Mouse (Mus musculus) thymus, postnatal 4 days (tissue): ENCODE measurements around the gene Lysmd2.
"Not testable (repeated sequence)": the region's sequence is repeated elsewhere in the genome, so short reads cannot be mapped to it uniquely, and the experiment has no call there.

Experiments
- DNase-seq: peaks from one replicate; pipeline ENCODE4 v3.0.0; 2021

The Lysmd2 gene

DNA sequence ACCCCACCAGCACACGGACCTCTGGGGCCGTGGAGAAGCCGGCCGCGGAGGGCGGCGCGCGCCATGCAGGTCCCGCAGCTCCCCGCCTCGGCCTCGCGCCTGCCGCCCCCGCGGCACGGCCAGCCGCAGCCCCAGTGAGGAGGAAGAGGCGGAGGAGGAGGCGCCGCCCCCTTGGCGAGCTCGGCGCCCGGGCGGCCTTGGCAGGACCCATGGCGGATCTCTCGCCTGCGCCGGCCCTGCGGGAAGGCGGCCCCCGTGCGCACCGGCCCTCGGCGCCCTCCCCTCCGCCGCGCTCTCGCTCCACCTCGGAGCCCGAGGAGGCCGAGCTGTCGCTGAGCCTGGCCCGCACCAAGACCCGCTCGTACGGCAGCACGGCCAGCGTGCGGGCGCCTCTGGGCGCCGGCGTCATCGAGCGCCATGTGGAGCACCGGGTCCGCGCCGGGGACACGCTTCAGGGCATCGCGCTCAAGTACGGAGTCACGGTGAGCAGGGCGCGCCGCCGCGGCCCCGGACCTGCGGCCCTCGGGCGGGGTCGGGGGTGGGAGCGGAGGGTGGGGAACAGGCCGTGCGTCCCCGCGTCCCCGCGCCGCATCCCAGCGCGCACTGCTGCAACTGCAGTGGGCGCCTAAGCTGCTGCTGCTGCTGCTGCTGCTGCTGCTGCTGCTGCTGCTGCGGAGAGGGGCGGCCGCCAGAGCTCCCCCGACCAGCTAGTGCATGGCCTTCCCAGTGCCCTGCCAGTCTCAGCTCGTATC lies at the start of gene Lysmd2:
TSS of gene Lysmd2 (plus strand) at position 186 of the 752 bp plus-strand sequence.
- DNase-seq = peak; percentile 68

DNA sequence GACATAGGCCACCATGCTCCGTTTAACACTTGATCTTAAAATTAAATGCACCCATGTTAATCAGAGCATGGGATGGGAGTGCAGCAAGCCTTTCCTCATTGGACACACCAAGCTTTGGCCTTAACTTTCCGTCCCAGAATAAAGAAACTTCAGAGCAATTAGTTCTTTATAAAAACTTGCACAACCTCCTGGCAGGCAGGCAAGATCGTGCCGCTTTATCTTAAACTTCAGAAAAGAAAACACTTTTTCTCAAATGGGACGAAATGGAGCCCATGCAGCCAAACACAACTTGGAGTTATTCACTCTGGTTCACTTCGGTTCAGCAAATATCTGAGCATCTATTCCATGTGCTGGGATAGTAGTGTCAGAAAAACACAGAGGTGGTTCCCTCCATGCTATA lies 46.2 kb upstream of the Lysmd2 start:
- no peak for DNase-seq

DNA sequence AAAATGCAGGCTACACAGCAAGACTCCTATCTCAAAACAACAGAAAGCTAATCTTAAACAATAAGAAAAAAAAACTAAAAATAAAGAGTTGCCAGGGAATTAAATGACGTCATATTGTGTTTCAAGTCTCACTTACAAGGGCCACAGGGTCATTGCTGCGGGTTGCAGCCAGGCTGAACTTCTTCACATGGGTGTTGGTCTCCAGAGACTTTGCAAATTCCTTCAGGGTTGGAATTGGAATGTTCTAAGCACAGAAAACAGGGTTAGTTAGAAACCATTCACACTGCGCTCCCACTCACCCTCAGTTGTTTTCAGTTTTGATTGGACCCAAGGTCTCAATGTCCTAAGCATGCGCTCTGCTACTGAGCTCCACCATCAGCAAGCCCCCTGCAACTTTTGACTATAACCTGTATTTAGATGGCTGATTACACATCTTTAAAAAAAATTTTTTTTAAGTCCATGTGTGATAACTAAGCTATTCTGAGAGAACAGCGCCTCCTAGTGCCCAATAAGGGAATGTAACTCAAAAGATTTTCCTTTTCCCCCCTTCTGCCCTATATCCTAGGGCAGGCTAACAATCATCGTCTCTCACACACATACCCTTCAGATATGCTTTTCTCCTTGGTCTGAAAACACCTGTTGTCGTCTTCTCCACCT lies 43.7 kb upstream of the Lysmd2 start:
- no peak for DNase-seq

DNA sequence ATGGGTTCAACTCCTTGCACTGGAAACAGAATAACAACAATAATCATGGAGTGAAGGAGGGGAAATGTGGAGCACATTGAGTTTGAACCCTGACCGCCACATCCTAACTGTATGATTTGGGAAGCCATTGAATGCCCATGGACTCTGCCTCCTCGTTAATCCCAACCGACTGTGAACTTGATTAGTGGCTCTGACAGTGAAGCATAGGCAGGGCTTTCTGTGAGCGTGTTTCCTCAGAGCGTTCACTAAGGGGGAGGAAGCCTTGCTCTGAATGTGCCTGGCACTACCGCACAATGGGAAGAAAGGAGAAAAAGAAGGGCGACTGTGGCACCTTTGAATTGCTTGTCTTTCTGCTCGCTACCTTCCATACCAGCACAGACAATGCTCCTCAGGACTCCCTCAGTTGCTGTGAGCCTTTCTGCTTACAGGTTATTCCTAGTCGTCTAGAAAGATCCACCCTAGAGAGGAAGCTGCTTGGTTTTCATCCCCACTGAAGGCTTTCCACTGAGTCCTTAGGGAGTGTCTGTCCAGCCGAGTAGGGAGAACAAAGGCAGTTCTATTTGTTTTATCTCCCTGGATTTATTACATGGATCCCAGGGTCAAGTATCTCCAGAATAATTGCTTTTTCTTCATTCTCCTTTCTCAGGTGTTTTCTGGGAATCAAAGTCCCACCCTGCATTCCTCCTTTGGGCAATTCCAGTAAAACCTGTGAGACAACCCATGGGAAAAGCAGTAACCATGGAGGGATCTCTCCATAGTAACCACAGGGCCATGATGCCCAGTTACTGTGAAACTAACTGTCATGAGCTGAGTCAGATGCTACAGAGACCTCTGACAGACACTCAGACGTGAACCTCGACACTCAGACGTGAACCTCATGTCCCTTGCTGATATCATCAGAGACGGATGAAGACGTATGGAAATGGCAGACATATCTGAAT lies 35.4 kb upstream of the Lysmd2 start:
- DNase-seq = no peak

DNA sequence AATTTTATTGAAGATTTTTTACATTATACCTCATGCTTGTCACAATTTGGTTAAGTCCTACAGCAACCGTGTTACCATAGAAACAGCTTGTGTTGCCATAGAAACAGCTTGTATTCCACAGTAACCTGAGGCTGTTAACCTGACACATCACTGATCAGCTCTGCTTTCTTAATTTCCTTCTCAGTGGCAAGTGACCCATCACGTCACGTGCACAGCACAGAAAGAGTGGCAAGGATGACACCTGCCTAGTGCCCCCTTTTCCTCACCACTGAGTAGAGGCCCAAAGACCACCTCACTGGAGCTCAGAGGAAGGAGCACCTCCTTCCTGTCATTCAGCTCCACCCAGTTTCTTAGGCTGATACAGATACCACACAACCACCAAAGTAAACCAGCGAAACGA lies 32.1 kb upstream of the Lysmd2 start:
- no peak for DNase-seq

DNA sequence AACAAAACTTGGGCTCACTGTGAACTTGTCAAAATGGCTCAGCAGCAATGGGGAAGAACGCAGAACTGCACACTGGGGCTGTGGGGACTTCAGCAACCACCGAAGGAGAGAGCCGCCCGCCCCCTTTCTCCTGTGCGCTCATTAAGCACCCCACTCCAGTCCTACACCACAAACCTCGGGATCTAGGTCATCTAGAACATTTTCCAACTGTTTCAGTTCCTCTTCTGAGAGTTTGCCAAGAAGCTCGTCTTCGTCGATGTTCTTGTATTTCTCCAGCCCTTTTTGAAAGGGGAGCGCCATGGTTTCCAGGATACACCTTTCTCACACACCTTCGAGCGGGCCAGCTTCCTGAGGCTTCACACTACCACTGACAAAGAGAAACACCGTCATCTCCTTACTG lies 28.5 kb upstream of the Lysmd2 start:
- DNase-seq = no peak

DNA sequence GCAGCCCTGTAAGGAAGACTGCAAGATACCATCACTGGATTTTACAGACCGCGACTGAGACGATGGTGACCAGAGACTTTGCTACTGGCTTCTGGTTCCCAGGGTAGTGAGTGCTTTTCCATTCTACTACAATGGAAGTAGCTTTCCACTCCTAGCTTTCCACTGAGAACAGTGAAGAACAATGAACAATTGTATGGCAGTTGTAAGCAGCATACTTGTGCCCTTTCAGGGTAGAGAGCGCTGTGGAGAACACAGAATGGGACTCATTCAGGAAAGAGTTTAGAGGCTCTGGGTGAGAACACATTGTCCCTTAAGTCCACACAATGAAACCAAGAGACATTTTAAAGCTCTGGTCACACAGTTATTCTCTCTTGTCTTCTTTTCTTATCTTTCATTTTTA lies 27.9 kb upstream of the Lysmd2 start:
- DNase-seq = no peak

DNA sequence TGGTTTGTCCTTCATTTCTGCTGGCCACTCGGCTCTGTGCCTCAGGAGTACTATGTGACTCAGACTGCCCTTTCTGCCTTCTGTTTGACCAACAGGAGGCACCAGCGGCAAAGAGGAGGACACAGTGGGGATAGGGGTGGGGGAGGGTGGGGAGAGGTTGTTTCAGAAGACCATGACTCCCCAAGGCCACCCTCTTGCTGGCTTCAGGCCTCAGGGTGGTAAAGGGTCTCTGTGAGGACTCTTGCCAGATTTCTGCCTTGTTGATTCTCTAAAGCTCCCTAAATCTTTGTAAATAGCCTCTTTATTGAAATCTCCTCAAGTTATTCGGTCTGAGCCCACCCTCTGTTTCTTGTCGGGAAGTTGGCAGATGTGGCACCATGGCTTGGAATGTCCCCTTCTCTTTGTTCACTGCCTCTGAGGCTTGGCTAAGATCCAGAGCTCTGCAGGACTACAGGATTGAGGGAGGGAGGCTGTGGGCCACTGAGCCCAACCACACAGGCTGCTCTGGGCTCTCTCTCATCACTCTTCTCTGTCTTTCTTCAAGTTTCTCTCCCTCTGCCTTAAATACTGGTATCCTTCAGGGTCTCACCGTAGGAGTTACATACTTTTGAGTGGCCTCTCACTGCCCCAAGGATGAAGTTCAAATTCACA lies 26.2 kb upstream of the Lysmd2 start:
- DNase-seq = no peak

DNA sequence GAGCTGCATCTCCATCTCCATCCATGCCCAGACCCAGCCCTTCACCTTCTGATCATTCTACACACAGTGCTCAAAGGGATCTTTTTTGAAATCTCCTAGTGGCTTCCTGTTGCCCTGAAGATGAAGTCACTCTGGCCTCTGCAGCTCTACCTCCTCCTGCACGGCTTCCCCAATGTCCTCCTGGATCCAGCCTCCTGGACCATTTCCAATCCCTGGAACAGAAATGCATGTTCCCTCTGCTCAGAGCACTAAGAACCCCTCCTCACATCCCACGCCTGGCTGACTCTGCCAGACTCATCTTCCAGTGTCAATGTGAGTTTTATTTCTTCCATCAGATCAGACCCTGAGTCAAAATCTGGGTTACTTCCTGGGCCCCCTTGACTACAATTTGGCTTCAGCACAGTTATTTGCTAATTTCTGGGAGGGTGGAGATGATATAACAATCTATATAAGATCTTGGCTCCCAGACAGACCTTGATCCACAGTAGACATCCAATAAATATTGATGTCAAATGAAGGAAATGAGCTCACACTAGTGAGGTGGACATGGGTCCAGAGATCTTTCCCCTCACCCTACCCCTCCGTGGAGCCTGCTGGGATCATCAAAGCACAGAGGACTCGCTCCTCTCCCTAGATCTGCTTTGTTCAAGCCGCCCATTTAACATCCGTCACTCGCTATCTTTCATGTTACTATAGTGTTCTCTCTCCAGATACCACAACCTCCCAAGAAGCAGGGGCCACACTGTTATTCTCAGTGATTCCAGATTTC lies 25.2 kb upstream of the Lysmd2 start:
- no peak for DNase-seq

DNA sequence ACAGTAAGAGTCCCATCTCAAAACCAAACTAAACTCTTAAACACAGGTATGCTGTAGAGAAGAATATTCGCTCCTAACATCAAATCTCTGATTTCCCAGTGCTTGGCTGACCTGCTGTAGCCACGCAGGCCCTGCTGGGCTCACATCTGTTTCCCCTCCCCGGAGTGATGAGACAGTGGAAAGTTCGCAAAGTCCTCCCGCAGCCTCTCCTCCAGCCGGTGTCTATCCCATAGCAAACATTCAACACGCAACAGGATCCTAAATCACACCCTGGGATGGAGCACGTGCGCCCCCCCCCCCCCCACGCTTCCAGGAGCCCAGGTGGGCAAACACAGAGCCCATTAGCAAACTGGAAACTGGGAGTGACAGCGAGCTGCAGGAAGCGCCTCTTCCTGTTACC lies 24.0 kb upstream of the Lysmd2 start:
- no peak for DNase-seq

DNA sequence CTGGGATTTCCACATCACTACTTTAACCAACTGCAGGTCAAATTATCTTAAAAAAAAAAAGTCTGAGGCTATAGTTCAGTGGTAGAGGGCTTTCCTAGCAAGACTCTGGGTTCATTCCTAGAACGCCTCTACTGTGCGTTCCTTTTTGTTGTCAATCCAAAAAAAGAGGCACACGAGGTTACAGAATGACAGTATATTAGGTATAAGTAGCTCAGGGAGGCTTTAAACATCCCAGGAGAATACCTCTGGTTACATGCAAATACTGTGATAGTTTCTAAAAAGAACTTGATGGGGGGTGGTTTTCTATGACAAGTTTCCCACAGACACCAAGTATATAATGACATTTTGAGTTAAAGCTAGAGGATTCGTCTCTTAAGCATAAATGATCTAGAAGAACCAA lies 18.0 kb upstream of the Lysmd2 start:
- no peak for DNase-seq

DNA sequence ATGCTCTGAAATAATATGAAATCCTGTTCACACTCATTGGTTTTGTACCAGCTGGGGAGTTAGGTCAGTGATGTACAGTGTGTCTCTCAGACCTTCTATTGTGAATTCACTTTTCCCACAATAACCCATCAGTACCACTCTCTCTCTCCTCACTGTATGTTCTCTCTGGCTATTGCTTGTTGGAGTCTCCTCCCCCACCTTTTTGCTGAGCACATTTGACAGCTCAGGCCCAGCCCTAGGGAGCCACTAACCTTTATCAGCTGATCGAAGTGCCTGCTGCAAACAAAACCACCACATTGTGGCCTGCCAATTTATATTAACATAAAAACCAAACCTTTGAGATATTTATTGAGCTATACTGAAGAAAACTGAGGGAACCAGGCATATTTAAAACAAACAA lies 16.0 kb upstream of the Lysmd2 start:
- DNase-seq = no peak

DNA sequence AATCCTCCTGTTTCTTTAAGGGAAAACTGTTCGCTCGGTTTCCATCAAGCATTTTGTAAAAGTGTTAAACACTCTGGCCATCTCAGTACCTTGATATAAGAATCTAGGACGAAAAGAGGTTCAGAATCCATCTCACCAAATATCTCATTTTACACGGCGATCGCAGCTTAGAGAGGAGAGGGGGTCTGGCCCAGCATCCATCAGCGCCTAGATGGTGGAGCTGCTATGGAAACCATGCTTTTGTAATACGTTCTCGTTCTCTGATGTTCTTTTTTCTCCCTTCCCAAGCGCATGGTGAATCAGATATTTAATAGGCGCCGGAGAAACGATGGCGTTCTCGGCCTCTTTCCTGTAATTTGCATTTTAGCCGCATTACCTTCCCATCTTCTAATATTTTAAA lies 15.6 kb upstream of the Lysmd2 start:
- no peak for DNase-seq

DNA sequence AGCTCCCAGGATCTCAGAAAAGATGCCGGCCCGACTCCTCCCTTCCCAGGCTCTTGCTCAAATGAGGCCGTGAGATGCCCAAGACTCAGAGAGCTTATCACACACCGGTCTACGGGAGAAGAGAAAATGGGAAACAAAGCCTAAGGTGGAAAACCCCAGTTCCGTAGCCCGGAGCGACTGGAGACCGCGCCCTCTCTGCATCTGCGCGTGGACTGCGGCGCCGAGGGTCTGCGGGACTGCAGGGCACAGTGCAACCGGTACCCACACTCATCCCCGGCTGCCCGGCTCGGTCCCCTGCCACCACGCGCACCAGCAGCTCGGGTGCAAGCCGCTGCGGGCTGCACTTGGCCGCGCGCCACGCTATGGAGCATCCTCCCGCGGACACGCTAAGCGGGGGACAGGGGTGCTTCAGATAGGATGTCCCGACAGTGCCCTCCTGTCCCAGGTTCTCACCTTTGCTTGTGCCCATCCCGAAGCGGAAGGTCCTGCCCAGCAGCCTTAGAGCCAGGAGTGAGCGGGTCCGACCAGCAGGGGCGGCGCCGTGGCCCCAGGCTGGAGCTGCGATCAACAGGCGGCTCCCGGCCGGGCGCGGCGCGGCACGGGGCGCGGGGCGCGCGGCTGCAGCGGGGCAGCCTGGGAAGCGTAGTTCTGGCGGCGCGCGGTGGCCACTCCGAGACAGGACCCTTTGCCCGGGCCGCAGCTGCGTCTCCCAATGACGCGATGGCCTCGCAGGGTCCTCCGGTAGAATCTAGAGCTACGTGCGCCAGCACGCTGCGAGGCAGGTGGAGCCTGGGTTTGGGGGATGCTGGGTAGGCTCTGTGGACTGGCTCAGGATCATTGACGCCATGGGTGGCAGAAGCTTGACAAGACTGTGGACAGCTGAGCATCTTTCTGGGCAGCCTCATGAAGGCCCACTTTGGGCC lies 14.7 kb upstream of the Lysmd2 start, which contains the start of gene Tmod2:
TSS of gene Tmod2 (minus strand) at position 755 of the 923 bp plus-strand sequence.
- peak; percentile 21 for DNase-seq

DNA sequence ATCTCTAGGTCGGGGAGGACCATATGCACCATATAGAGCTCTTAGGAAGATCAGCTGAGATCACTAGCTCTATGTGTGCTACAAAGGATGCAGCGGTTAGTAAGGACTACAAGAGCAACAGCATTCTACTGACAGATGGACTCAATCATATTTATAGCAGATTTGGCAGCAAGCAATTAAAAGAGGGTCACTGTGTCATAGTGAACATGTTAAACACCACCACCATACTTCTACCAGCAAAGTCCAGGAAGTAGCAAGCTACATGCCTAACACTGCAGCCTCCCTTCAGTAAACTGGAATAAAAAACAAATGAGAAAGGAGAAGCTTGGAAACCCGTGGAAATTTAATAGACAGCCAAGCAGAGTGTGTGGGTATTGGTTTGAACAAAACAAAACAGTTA lies 9.0 kb upstream of the Lysmd2 start:
- DNase-seq = no peak

DNA sequence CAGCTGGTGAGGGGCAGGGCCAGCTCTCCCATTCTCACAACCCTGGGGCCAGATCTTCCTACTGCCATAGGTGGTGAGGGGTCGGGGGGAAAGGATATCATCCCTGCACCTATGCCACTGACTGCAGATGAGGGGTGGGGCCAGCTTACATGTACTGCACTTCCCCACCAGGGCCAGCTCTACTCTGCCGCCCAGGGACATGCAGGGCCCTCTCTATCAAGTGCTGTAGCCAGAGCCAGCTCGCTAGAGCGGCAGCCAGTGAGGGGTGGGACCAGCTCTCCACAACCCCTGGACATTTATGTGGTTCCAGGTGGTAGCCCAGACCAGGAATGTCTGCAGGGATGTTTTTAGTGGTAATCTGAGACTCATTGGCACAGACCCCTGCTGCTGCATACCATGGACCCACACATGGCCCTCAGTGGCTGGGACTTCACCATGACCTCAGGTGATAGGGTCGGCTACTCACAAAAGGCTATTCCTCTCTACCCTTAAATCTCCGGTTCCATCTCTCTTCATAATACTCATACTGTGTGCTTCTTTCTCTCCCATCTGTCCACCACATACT lies 6.6 kb upstream of the Lysmd2 start:
- DNase-seq = no peak

DNA sequence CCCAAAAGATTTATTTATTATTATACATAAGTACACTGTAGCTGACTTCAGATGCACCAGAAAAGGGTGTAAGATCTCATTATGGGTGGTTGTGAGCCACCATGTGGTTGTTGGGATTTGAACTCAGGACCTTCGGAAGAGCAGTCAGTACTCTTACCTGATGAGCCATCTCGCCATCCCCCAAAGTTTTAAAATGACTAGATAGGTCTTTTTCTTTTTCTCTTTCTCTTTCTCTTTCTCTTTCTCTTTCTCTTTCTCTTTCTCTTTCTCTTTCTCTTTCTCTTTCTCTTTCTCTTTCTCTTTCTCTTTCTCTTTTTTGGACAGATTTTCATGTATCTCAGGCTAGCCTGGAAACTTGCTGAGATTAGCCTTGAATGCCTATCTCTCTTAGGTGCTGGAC lies 5.8 kb upstream of the Lysmd2 start:
- not testable (repeated sequence) for DNase-seq

DNA sequence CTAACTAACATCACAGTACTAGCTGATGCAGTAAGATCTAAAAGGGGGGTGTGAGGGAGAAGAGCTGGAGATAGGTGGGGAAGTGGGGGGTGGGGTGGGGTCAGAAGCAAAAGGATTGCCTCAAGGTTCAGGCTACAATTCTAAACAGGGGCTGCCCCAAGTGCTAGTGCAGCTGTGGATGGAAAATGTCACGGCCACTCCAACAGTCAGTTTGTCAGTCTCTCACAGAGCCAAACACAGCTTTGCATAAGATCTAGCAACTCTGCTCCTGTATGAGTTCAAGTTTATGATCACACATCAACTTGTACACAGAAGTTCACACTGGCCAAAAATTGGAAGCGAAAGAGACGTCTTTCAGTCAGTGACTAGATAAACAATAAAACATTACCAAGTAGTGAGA lies 4.1 kb upstream of the Lysmd2 start:
- no peak for DNase-seq

DNA sequence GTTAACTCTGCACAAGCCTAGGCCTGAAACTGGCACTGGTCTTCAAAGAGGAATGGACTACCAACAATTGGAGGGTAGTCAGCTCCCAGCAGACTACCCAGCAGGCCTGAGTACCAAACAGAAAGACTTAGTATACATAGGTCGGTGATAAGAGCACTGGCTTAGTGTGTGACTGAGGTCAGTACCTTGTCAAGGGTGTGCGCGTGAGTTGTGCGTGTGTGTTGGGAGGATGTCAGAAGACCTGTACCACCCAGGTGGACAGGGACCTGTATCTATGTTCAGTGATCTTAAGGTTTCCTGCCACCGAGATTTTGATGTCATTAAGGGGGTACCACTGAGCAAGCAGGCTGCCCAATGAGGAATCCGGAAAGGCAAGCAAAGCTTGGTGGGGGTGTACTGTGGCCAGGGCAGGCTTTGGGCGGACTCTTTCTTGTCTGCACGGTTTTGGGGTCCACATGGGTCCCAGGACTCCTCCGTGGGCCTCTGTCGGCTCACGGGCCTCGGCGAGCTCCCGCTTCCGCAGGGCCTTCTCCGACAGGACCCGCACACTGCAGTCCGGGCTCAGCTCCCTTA lies 472 bp upstream of the Lysmd2 start:
- no peak for DNase-seq

DNA sequence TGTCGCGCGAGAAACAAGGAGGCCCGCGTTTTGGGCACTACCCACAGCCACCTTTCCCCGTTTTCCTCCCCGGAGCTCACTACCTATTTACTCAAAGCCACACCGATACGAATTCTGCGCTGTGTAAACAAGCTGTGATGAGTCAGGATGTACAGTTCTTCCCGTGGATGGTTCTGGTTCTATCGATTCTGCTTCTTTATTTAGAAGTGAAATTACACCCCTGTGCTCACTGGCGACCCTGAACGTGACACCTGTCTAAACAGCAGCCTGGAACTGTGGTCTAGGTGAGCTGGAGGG lies 715 bp downstream of the Lysmd2 start:
- no peak for DNase-seq
